Mouse (Mus musculus): ENCODE measurements at regions not wholly inside any gene's neighbourhood (a gene's known extent, or its start where the extent isn't known, plus 50 kb on each side); places are given as distances from the start of the nearest gene placed in this dataset. TPM values are rescaled to one million over a fixed set of nuclear protein-coding genes. Genes with fewer than 3 reads are reported as not detected.
A peak's percentile ranks its signal among the peaks of the same experiment; 100 is the strongest.

DNA sequence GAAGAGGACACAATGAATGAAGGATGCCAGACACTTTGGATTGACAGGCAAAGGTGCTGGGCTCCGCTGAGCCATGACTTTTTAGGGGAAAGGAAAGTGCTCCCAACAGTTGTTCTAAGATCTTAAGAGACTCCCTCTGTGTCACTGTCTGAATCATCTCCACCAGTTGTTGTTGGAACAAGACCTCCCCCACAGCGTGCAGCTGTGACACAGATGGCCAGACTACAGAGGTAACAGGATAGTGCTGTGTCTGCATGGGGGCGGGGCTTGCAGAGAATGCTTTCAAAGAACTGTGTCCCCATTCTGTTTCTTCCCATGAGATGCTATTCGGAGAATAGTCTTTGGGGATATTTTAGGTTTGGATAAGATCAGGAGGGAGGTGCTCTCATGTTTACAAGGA is 61.7 kb upstream of the Dpyd start:
- Histone ChIP-seq H3K36me3 (no peaks in the 10 kb centered on the region), H3K4me1 (0 out of 2 replicates have a peak, but pooled peaks cover 7% of the 10 kb centered on the region), H3K27me3 (no peaks in the 10 kb centered on the region), H3K9me3 (no peaks in the 10 kb centered on the region), H3K4me3 (no peak overlapping the region), H3K4me2 (replicated peaks) (no peak overlapping the region), H3K27ac (no peak overlapping the region), H3K9ac (no peak overlapping the region)
- whole genome bisulfite sequencing, result 15% methylated on average over 4 of the region's 4 CpGs
- ATAC-seq (ENCODE audit: insufficient number of reproducible peaks, insufficient read depth, low FRiP score, low TSS enrichment), result peak; percentile 81; the same call in 1 of the 2 replicates

GRCm38 (mm10) chr3:118507582-118508237 is 54.2 kb upstream of the Dpyd start:
- Histone ChIP-seq H3K36me3 (no peaks in the 10 kb centered on the region), H3K27ac (no peak overlapping the region), H3K9ac (no peak overlapping the region), H3K27me3 (no peaks in the 10 kb centered on the region), H3K4me1 (no peaks in the 10 kb centered on the region), H3K4me2 (replicated peaks) (no peak overlapping the region), H3K9me3 (no peaks in the 10 kb centered on the region), H3K4me3 (no peak overlapping the region)
- WGBS, result 70% methylated on average over 7 of the region's 7 CpGs
- no peak for ATAC-seq (ENCODE audit: insufficient number of reproducible peaks, insufficient read depth, low FRiP score, low TSS enrichment)

DNA sequence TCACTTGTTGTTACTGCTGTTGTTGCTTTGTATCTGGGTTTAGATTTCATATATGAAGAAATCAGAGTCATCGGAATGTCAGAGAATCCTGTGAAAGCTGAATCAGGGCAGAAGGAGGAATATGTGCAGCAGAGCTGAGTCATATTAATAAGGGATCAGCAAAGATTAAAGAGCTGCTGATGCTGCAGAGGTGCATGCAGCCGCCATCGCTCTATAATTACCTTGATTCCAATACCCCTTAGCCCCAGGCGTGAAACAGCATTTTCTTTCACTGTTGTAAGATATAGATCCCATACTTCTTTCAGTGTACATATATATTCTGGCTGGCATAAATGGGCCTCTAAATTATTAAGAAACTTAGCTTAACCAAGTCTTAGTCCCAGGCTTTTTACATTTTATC is 51.1 kb upstream of the Dpyd start:
- Histone ChIP-seq H3K4me2 (replicated peaks) (no peak overlapping the region), H3K9me3 (no peaks in the 10 kb centered on the region), H3K9ac (no peak overlapping the region), H3K4me3 (no peak overlapping the region), H3K27me3 (no peaks in the 10 kb centered on the region), H3K4me1 (no peaks in the 10 kb centered on the region), H3K36me3 (no peaks in the 10 kb centered on the region), H3K27ac (no peak overlapping the region)
- ATAC-seq (ENCODE audit: insufficient number of reproducible peaks, insufficient read depth, low FRiP score, low TSS enrichment), result no peak
- WGBS, result 75% methylated on average over 4 of the region's 4 CpGs

GRCm38 (mm10) chr3:118511969-118512368 is 50.0 kb upstream of the Dpyd start:
- no peaks in the 10 kb centered on the region for H3K36me3 ChIP-seq
- no peaks in the 10 kb centered on the region for H3K27me3 ChIP-seq
- ATAC-seq (ENCODE audit: insufficient number of reproducible peaks, insufficient read depth, low FRiP score, low TSS enrichment), result no peak
- no peak overlapping the region for H3K4me2 ChIP-seq (replicated peaks)
- no peaks in the 10 kb centered on the region for H3K9me3 ChIP-seq
- no peak overlapping the region for H3K4me3 ChIP-seq
- H3K9ac ChIP-seq, result no peak overlapping the region
- H3K4me1 ChIP-seq, result no peaks in the 10 kb centered on the region
- H3K27ac ChIP-seq, result no peak overlapping the region
- WGBS, result 44% methylated on average over 7 of the region's 7 CpGs

MicroRNAs encoded in the stretch of these regions (microRNA counts, 519-probe panel; counts per million panel counts)
- 4,229 counts per million, percentile 80 among the panel's probes with 10 or more counts for microRNA mmu-miR-137

Small RNA genes in the stretch of these regions (microRNA-seq; reads per million reads assigned to microRNA genes)
- gene Gm24155 (not detected), gene Mir137 (843 reads per million, percentile 75 among the genes with 10 or more reads in this experiment)
